Mouse (Mus musculus) layer of hippocampus, adult 11-12 months (tissue): ENCODE measurements around the gene Pnpla2.
A peak's percentile ranks its signal among the peaks of the same experiment; 100 is the strongest.

ENCODE experiments used
- DNase-seq: peaks from one replicate; pipeline ENCODE4 v3.0.0; 2022; ENCODE audit warnings: low spot score

The Pnpla2 gene

GRCm38 (mm10) chr7:141467230-141468030 is 12.4 kb downstream of the Pnpla2 start, which contains the start of gene Cd151:
Gene Cd151, plus strand, starts transcription at chr7:141467392.
- DNase-seq: peak; percentile 72

- DNase-seq: no peak
These were observed 13.1 kb downstream of the Pnpla2 start for GRCm38 (mm10) chr7:141468164-141468521.

GRCm38 (mm10) chr7:141468522-141469211 is 13.7 kb downstream of the Pnpla2 start:
- DNase-seq: no peak

- no peak for DNase-seq
These were observed 14.4 kb downstream of the Pnpla2 start for GRCm38 (mm10) chr7:141469352-141469751.

GRCm38 (mm10) chr7:141469901-141470636 is 15.1 kb downstream of the Pnpla2 start:
- DNase-seq: no peak

GRCm38 (mm10) chr7:141470637-141470944 is 15.6 kb downstream of the Pnpla2 start:
- no peak for DNase-seq

GRCm38 (mm10) chr7:141471236-141471635 is 16.2 kb downstream of the Pnpla2 start:
- DNase-seq: no peak

- no peak for DNase-seq
These were observed 17.2 kb downstream of the Pnpla2 start for GRCm38 (mm10) chr7:141472226-141472625.

- DNase-seq: no peak
These were observed 17.8 kb downstream of the Pnpla2 start for GRCm38 (mm10) chr7:141472763-141473162.

- no peak for DNase-seq
These were observed 19.2 kb downstream of the Pnpla2 start for GRCm38 (mm10) chr7:141474160-141474559.

- DNase-seq: peak; percentile 85
These were observed 20.2 kb downstream of the Pnpla2 start, which contains the start of the genes Polr2l and Tspan4 for GRCm38 (mm10) chr7:141475011-141475804. Gene Polr2l, minus strand, starts transcription at chr7:141475132. Gene Tspan4, plus strand, starts transcription at chr7:141475240.

- DNase-seq: no peak
These were observed 20.8 kb downstream of the Pnpla2 start for GRCm38 (mm10) chr7:141475805-141476158.

GRCm38 (mm10) chr7:141476226-141476980 is 21.4 kb downstream of the Pnpla2 start:
- DNase-seq: peak; percentile 73

GRCm38 (mm10) chr7:141476981-141477370 is 22.0 kb downstream of the Pnpla2 start:
- no peak for DNase-seq

- no peak for DNase-seq
These were observed 22.7 kb downstream of the Pnpla2 start for GRCm38 (mm10) chr7:141477578-141478269.

GRCm38 (mm10) chr7:141478270-141478748 is 23.3 kb downstream of the Pnpla2 start:
- DNase-seq: no peak

- DNase-seq: peak; percentile 79
These were observed 26.0 kb downstream of the Pnpla2 start for GRCm38 (mm10) chr7:141480842-141481497.

GRCm38 (mm10) chr7:141481498-141482401 is 26.8 kb downstream of the Pnpla2 start:
- DNase-seq: no peak

GRCm38 (mm10) chr7:141482531-141483024 is 27.6 kb downstream of the Pnpla2 start:
- no peak for DNase-seq
